In genomic region chr19:34691402-34691801, GRCm38 (mm10) we compare ENCODE assay signal across 34 mouse cellular contexts. TPM values are rescaled to one million over a fixed set of nuclear protein-coding genes. Genes with fewer than 3 reads are reported as not detected.
"Had no signal": no experiment of that assay in that cellular context is flagged by ENCODE, and none has a peak within 500 bp of the region (broad histone marks: within the 10 kb centered on the region; RNA-seq: fewer than 3 reads in every experiment).

No protein-coding gene starts in this region.

- H3K9me3 ChIP-seq: limb, embryonic 10.5 days; limb, embryonic 12.5 days; limb, embryonic 13.5 days; limb, embryonic 15.5 days; liver, embryonic 12.5 days; liver, embryonic 13.5 days; liver, embryonic 15.5 days; lung, embryonic 15.5 days; megakaryocyte, embryonic 14.5 days; midbrain, embryonic 10.5 days; midbrain, embryonic 12.5 days; midbrain, embryonic 13.5 days; midbrain, embryonic 15.5 days; neural tube, embryonic 12.5 days had no signal

- H3K4me2 ChIP-seq: limb, embryonic 12.5 days; limb, embryonic 13.5 days; limb, embryonic 15.5 days; liver, embryonic 11.5 days; liver, embryonic 12.5 days; liver, embryonic 13.5 days; liver, embryonic 15.5 days; lung, embryonic 14.5 days; lung, embryonic 15.5 days; midbrain, embryonic 11.5 days; midbrain, embryonic 12.5 days; midbrain, embryonic 13.5 days; midbrain, embryonic 15.5 days; neural tube, embryonic 12.5 days had no signal

- H3K9ac ChIP-seq: limb, embryonic 12.5 days; limb, embryonic 13.5 days; limb, embryonic 15.5 days; liver, embryonic 12.5 days; liver, embryonic 13.5 days; liver, embryonic 14.5 days; liver, embryonic 15.5 days; liver, postnatal 0 days; lung, embryonic 14.5 days; lung, embryonic 15.5 days; midbrain, embryonic 12.5 days; midbrain, embryonic 13.5 days; midbrain, embryonic 15.5 days; neural tube, embryonic 12.5 days had no signal

- H3K36me3 ChIP-seq: limb, embryonic 10.5 days; limb, embryonic 12.5 days; limb, embryonic 13.5 days; limb, embryonic 15.5 days; liver, embryonic 12.5 days; liver, embryonic 13.5 days; liver, embryonic 15.5 days; lung, embryonic 15.5 days; midbrain, embryonic 10.5 days; midbrain, embryonic 12.5 days; midbrain, embryonic 13.5 days; midbrain, embryonic 15.5 days; neural tube, embryonic 12.5 days had no signal

- ATAC-seq: liver, embryonic 12.5 days; liver, postnatal 0 days; lung, postnatal 0 days; midbrain, embryonic 13.5 days; midbrain, embryonic 15.5 days; midbrain, embryonic 16.5 days had no signal

- DNase-seq: left cerebral cortex, postnatal 4 days; liver; liver, embryonic 13.5 days; liver, postnatal 0 days; lung, adult 18-20 months; lung, adult 2 months; lung, embryonic 14.5 days; lung, postnatal 10 days; lung, postnatal 14 days; lung, postnatal 36 days; lung, postnatal 4 days; midbrain, embryonic 14.5 days had no signal

- H3K27me3 ChIP-seq: limb, embryonic 12.5 days; limb, embryonic 13.5 days; limb, embryonic 15.5 days; liver, embryonic 12.5 days; liver, embryonic 13.5 days; liver, embryonic 15.5 days; lung, embryonic 15.5 days; megakaryocyte, embryonic 14.5 days; midbrain, embryonic 12.5 days; midbrain, embryonic 13.5 days; midbrain, embryonic 15.5 days; neural tube, embryonic 12.5 days had no signal

- H3K4me3 ChIP-seq: limb, embryonic 10.5 days; limb, embryonic 12.5 days; limb, embryonic 13.5 days; limb, embryonic 15.5 days; liver, embryonic 12.5 days; liver, embryonic 13.5 days; liver, embryonic 15.5 days; lung, embryonic 15.5 days; megakaryocyte, embryonic 14.5 days; midbrain, embryonic 10.5 days; midbrain, embryonic 12.5 days; midbrain, embryonic 13.5 days; midbrain, embryonic 15.5 days; myocyte; neural tube, embryonic 12.5 days had no signal

- H3K27ac ChIP-seq: limb, embryonic 10.5 days; limb, embryonic 12.5 days; limb, embryonic 13.5 days; limb, embryonic 15.5 days; liver, embryonic 12.5 days; liver, embryonic 13.5 days; liver, embryonic 14.5 days; liver, embryonic 15.5 days; lung, embryonic 15.5 days; macrophage; midbrain, embryonic 10.5 days; midbrain, embryonic 12.5 days; midbrain, embryonic 13.5 days; midbrain, embryonic 15.5 days; neural tube, embryonic 12.5 days had no signal

- H3K4me1 ChIP-seq: limb, embryonic 10.5 days; limb, embryonic 12.5 days; limb, embryonic 13.5 days; limb, embryonic 15.5 days; liver, embryonic 12.5 days; liver, embryonic 13.5 days; liver, embryonic 15.5 days; midbrain, embryonic 10.5 days; midbrain, embryonic 12.5 days; midbrain, embryonic 13.5 days; midbrain, embryonic 15.5 days; neural tube, embryonic 12.5 days had no signal

RNA-seq across cellular contexts. Expression of gene Ifit1, which starts 50.7 kb away (rescaled TPM):
- polyA plus RNA-seq: limb, embryonic 10.5 days; lung, embryonic 14.5 days; midbrain, embryonic 10.5 days had no signal

RNA-seq across cellular contexts. Expression of gene Ifit1bl2, which starts 50.9 kb away (rescaled TPM):
- polyA plus RNA-seq: limb, embryonic 10.5 days; liver, adult 2 months; liver, embryonic 11.5 days; liver, embryonic 12.5 days; midbrain, embryonic 12.5 days; neural tube, embryonic 11.5 days had no signal

RNA-seq across cellular contexts. Expression of gene Slc16a12, which starts 55.7 kb away (rescaled TPM):
- polyA plus RNA-seq: macrophage had no signal
